Mouse (Mus musculus): ENCODE data around the gene Cfap65.

DNA sequence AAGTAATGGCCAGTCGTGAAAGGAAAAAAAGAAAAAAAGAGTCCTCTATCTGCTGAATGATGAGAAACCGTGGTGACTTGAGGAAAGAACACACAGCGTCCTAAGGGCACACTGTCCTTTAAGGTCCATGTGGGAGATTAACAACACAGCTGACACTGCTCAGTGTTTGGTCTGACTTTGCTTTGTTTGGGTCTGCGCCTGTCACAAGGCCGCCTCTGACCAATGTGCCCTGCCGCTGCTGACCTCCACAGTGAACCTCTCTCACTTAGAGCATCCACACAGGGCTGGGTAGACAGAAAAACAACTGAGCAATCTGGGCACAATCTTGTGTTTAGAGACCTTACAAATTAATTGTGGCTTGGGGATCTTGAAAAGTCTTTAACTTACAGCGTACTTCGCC, 41.6 kb upstream of the Cfap65 start:
- no peak for TF ChIP-seq CTCF (IDR thresholded peaks at IDR 0.05; ENCODE audit: low read depth, low read length)
- no peak for TF ChIP-seq POLR2A (IDR thresholded peaks at IDR 0.05; ENCODE audit: extremely low read depth, insufficient read depth, low read length)
